Mouse (Mus musculus) yolk sac, embryonic 10.5 days (tissue): Measurements from ENCODE around the gene Irf2bpl.

Experiments
- DNase-seq: peaks from one replicate; pipeline ENCODE4 v3.0.0-alpha.2; 2017; ENCODE audit warnings: low spot score

Irf2bpl gene

GRCm38 (mm10) chr12:86898448-86898847, 13.8 kb upstream of the Irf2bpl start:
- DNase-seq, result no peak

DNA sequence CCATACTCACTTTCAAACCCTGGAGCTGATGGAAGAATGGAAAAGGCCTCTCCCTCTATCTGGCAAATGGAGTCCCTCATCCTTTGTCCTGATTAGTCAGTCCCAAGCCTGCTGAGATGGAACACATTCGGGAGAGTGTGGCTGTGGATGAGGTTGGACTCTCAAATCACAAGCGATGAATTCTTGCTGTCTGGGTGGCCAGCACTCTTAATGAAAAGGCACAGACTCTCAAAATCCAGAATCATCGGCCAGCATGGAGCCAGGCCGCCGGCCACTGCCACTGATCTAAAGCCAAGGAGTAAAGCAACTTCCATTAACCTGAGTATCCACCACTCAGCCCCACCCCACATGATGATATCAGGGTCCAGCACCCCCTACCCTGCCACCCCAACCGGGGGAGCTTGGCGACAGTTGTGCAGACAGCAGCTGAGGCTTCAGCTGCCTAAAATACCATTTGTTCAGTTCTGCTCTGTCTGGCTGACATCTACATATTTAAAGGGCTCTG, 13.2 kb upstream of the Irf2bpl start:
- no peak for DNase-seq

- DNase-seq, result no peak
Measured at GRCm38 (mm10) chr12:86896921-86897512, 12.4 kb upstream of the Irf2bpl start.

DNA sequence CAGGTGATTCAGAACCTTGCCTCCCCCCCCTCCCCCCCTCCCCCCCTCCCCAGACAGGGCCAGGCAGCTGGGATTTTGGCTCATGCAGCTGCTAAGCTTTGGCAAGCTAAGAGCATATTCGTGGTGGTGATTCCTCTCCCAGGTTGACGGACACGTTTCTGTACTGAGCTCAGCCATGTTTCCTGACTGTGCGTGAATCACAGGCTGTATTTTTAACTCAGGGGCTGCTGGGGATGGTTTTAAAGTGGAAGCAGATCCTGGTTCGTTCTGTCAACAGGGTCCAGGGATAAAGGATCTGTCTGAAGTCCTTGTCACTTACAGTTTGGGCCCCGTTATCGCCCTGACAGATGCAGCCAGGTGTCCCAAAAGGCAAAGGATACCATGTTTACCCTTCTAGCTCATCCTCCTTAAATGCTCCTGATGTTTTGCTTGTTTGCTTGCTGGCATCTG, 11.9 kb upstream of the Irf2bpl start:
- peak; percentile 2 for DNase-seq

DNA sequence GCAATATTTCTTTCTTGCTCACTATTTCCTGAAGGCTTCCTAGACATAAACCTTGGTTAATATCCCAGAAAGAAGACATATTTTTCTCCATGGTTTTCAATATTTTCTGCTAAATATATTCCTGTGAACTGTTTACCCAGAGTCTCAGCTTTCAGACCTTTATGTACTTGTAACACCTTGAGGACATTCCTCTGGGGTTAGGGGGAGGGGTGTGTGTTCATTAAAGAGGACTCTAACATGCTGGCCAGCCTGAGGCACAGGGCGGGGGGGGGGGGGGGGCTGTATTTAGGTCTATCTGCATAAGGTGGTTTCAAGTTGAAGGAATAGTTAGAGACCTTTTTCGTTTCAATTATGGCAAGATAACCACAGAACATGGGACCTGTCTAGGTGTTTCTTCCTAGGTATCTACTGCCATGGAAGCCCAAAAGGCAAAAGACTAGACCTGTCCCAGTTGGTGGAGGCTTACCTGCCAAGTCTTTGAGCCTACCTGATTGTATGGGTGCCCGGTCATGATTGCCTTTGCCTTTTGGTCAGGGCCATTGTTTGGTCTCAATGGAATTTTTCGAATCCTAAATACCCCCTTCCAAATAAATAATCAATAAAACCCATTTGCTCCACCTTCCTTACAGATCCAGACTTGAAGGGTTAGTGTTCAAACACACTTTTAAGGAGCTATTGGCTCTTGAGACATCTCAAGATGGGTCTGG, 11.3 kb upstream of the Irf2bpl start:
- DNase-seq, result no peak

DNA sequence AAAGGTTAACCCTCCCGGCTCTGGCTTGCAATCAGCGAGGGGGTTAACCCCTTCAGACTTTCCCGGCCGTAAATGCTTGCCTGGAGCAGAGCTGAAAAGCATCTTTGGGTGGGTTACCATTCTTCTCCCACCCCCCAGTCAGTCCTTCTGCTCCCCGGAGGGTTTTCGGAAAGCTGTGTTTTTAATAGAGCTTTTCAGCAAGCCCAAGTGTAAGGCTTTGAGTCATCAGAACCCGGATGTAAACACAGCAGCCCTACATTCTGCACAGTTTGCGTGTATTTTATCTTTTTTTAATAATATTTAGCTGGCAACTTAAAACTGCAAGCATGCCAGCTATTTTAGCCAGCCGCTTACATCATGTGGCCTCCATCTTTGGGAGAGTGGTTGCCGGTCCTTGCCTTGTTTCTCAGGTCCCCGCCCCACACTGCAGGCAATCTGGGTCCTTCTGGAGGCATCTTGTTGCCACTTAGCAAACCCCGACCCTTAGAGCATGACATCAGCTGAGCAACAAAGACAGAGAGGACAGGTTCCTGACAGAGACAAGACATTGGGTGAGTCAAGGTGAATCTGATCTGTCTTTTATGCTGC, 10.3 kb upstream of the Irf2bpl start:
- DNase-seq, result peak; percentile 67

DNA sequence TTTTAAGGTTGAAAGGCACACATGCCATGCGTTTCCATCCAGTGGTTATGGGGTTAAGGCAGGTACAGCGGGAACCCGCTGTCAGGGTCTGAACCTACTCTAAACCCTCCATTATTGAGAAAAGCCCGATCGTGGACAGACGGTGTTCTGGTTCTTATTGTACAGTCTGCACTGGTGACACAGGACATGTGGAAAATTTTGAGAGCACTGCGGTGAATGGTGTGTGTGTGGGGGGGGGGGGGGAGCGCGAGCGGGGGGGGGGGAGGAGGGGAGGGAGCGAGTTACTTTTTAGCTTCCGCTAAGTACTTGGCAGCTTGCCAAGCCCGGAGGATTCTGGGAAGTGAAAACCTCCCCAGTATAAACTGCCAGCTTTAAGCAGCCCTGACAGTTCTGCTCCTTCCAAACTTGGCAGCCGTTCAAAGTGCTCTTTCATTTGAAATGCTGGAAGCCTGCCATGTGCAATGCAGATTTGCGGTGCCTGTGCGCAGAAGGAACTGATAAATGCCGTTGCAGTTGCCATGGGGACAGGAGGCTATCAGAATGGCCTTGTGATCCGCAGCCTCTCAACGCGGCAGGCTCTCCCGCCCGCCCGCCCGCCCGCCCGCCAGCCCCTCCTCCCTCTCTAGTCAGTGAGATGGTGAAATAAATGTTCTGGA, 9.7 kb upstream of the Irf2bpl start:
- DNase-seq, result peak; percentile 93

- peak; percentile 51 for DNase-seq
Measured at GRCm38 (mm10) chr12:86893326-86894183, 9.0 kb upstream of the Irf2bpl start.

DNA sequence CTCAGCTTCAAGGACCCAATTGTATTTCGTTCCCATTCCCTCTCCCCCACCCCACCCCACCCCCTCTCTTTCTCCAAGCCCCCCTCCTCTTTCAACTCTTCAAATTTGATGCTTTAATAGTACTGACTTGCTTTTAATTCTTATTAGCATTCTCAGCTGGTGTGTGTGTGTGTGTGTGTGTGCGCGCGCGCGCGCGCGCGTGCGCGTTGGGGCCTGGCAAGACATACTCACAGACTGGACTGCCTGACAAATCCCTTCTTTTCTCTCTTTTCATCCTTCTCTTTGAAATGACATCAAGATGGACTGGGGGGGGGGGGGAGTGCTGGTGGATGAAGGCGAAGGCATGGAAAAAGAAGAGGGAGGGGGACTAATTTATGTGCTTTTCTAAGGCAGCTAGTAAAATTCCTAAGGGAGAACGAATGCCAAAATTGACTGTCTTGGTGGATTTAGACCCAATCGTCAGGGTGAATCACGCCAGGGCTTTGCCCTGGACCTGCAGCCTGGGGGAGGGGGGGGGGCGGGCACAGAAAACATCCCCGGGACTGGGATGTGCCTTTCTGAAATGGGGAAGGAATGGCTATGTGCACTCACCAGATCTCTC, 8.2 kb upstream of the Irf2bpl start:
- DNase-seq, result no peak

- DNase-seq, result peak; percentile 68
Measured at GRCm38 (mm10) chr12:86891786-86892702, 7.4 kb upstream of the Irf2bpl start.

- no peak for DNase-seq
Measured at GRCm38 (mm10) chr12:86891454-86891785, 6.8 kb upstream of the Irf2bpl start.

GRCm38 (mm10) chr12:86890796-86891301, 6.3 kb upstream of the Irf2bpl start:
- DNase-seq, result no peak

- no peak for DNase-seq
Measured at GRCm38 (mm10) chr12:86890091-86890720, 5.6 kb upstream of the Irf2bpl start.

- no peak for DNase-seq
Measured at GRCm38 (mm10) chr12:86889103-86889644, 4.6 kb upstream of the Irf2bpl start.

DNA sequence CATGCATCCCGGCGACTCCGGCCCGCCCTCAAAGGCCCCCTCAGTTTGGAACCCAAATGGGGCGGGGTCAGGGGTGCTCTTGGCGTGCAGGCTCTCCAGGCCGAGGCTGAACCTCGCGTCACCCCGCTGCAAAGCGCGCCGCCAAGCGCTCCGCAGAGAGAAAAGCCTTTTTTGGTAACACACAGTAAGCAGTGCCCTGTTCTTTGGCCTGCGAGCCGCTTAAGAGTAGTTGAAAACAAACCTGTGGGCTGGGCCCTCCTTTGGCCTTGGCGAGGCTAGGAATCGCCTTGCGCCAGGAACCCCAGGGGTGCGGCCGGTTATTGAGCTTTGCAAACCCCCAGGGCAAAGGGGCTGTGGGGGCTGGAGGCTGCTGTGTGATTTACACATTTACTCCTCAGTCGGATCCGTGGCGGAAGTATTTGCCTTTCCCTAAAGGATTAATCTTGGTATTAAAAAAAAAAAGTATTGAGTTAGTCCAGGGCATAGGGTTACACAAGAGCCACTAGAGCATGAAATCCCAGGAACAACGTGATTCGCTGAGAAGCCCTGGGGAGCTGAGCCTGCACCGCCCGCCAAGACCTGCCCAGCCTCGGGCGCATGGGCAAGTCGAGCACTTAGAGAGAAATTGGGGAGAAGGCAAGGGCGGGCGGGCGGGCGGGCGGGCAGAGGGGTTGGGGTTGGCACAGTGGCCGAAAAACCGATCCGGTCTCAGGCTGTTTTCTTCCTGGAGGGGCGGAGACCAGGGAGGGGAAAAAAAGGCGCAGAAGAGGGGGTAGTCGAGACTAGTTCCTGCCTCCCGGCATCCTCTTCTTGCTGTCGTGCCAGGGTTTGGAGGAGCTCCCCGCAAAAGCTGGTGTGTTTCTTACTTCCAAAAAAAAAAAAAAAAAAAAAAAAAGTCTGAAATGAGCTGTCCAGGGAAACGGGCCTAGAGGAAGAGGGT, 3.8 kb upstream of the Irf2bpl start:
- DNase-seq, result peak; percentile 65

DNA sequence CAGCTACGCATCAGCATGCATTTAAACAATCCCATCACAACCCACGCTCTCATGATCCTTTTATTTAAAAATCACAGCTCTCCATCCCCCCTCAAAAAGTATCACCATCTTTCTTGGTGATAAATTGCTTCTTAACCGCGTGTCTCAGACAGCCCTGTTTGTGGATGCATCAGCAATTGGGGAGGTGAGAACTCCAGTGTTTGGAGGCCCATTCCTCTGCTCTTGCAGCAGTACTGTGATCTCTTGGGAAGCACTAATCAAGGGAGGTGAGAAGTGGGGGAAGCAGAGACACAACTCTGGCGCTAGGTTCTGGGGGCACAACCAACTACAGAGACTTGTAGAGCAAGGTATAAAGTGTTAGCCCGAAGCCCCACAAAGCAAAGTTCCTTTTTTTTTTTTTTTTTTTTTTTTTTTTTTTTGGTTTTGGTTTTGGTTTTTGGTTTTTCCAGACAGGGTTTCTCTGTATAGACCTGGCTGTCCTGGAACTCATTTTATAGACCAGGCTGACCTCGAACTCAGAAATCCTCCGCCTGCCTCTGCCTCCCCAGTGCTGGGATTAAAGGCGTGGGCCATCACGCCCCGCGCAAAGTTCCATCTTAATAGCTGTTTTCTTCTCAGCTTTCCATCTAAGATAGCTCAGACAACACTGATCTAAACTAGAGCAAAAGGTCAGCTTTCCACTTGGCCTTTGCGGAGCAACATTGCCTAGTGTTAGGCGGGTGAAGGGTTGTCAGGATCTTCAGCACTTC, 3.0 kb upstream of the Irf2bpl start:
- no peak for DNase-seq

DNA sequence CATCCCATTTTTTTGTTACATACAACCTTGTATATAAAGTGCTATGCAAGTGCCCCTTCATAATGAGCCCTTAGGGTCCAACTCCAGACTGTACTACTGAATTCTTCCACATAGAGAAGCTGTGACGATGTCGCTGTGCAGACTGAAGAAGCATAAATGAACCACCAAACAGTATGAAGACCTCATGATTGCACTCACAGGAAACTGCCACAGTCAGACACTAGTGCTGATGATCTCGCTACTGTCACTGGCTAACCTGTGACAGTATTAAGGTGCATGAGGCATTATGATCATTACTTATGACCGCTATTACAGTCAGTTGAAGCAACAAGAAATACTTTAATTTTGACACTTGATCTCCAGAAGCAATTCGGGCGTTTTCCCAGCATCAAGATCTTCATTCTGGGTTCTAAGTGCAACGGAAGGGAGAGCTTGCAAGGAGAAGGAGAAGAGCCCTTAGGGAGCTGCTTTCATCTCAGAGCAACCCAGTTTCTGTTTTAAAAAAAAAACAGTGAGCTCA, 1.9 kb upstream of the Irf2bpl start:
- DNase-seq, result no peak
